In the genomic region with DNA sequence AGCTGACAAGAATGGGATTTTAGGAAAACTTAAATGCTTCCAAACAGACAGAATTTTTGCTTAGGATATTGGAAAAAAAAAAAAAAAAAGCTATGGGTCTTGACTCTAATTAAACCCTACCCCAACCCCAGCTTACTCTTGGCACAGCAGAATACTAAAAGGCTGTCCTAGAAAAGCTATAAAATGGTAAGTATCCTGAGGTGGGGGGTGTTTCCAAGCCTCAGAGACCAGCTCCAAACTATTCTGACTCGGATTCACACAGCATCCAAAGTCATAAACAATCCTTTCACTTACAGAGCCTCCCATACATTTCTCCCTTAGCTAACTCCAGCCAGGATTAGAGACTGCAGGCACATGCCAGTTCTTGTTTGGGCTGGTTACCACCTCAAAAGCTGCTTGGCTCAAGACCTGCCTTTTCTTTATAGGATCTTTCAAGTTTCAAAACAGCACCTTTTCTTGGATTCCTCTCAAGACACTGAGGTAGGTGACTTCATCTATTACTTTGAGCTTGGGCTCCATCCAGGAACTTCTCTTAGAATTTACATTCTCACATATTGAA, we compare ENCODE assay signal across 22 mouse cellular contexts. TPM values are rescaled to one million over a fixed set of nuclear protein-coding genes. Genes with fewer than 3 reads are reported as not detected.
DNase-seq lines count a peak whose midpoint lies in the region; ATAC-seq and TF ChIP-seq lines count a peak whose summit lies in the region.
"Had no signal": no experiment of that assay in that cellular context is flagged by ENCODE, and none has a peak within 500 bp of the region (broad histone marks: within the 10 kb centered on the region; RNA-seq: fewer than 3 reads in every experiment).

No protein-coding gene starts in this region.

- 18% methylated on average over 1 of the region's 1 CpGs for WGBS in forebrain, embryonic 13.5 days
- WGBS in forebrain, embryonic 14.5 days, result 11% methylated on average over 1 of the region's 1 CpGs
- 19% methylated on average over 1 of the region's 1 CpGs for WGBS in liver, embryonic 12.5 days (ENCODE audit: insufficient replicate concordance)
- 29% methylated on average over 1 of the region's 1 CpGs for WGBS in liver, embryonic 11.5 days
- 7% methylated on average over 1 of the region's 1 CpGs for WGBS in intestine, postnatal 0 days
- WGBS in cerebellum, adult 2 months, result 24% methylated on average over 1 of the region's 1 CpGs

- H3K36me3 ChIP-seq in forebrain, embryonic 13.5 days (ENCODE audit: poor library complexity, severe bottlenecking), result peaks cover 6% of the 10 kb centered on the region; the same call in 1 of the 2 replicates
- no peaks in the 10 kb centered on the region for H3K36me3 ChIP-seq in forebrain, embryonic 14.5 days (ENCODE audit: control insufficient read depth, insufficient read depth, low read length)
- peaks cover 11% of the 10 kb centered on the region for H3K36me3 ChIP-seq in liver, embryonic 12.5 days
- peaks cover 6% of the 10 kb centered on the region; the same call in 1 of the 2 replicates for H3K36me3 ChIP-seq in liver, embryonic 11.5 days (ENCODE audit: control insufficient read depth, insufficient read depth, low read length)
- H3K36me3 ChIP-seq in intestine, postnatal 0 days (ENCODE audit: control insufficient read depth, insufficient read depth), result no peaks in the 10 kb centered on the region

- H3K27me3 ChIP-seq in forebrain, embryonic 13.5 days, result no peaks in the 10 kb centered on the region
- H3K27me3 ChIP-seq in forebrain, embryonic 14.5 days (replicated peaks; ENCODE audit: control insufficient read depth, insufficient read depth, low read length), result no peaks in the 10 kb centered on the region
- H3K27me3 ChIP-seq in liver, embryonic 12.5 days (replicated peaks), result no peaks in the 10 kb centered on the region
- H3K27me3 ChIP-seq in liver, embryonic 11.5 days (replicated peaks; ENCODE audit: control insufficient read depth, insufficient read depth, low read length), result no peaks in the 10 kb centered on the region
- no peaks in the 10 kb centered on the region for H3K27me3 ChIP-seq in intestine, postnatal 0 days (replicated peaks; ENCODE audit: control insufficient read depth, insufficient read depth, low read length)
- no peaks in the 10 kb centered on the region for H3K27me3 ChIP-seq in cerebellum, adult 2 months (ENCODE audit: control insufficient read depth, insufficient read depth, low read length)
- H3K27me3 ChIP-seq: CH12.LX; midbrain, embryonic 13.5 days; Patski had no signal

- H3K9ac ChIP-seq in forebrain, embryonic 13.5 days, result no peak overlapping the region
- H3K9ac ChIP-seq in forebrain, embryonic 14.5 days (ENCODE audit: low read length), result no peak overlapping the region
- H3K9ac ChIP-seq in liver, embryonic 12.5 days, result no peak overlapping the region
- H3K9ac ChIP-seq in liver, embryonic 11.5 days (ENCODE audit: low read depth, low read length), result no peak overlapping the region
- H3K9ac ChIP-seq in intestine, postnatal 0 days (ENCODE audit: low read depth, low read length), result no peak overlapping the region
- H3K9ac ChIP-seq: hindbrain, embryonic 14.5 days; midbrain, embryonic 13.5 days had no signal

- TF ChIP-seq POLR2A in cerebellum, adult 2 months (IDR thresholded peaks at IDR 0.05; ENCODE audit: borderline replicate concordance, insufficient read depth, low read length), result no peak

- ATAC-seq in forebrain, embryonic 13.5 days, result no peak
- no peak for ATAC-seq in forebrain, embryonic 14.5 days
- no peak for ATAC-seq in liver, embryonic 12.5 days
- no peak for ATAC-seq in liver, embryonic 11.5 days (replicated peaks; ENCODE audit: low FRiP score)
- no peak for ATAC-seq in intestine, postnatal 0 days
- ATAC-seq: activated CD4-positive, CD25-positive, alpha-beta regulatory T cell, adult 4 months; midbrain, embryonic 13.5 days; Patski had no signal

- H3K27ac ChIP-seq in forebrain, embryonic 13.5 days, result 0 out of 2 replicates have a peak overlapping the region, but pooled peaks have one; percentile 19
- H3K27ac ChIP-seq in forebrain, embryonic 14.5 days (ENCODE audit: low read depth, low read length), result no peak overlapping the region
- H3K27ac ChIP-seq in liver, embryonic 12.5 days, result peak overlapping the region; percentile 41; the same call in 1 of the 2 replicates
- H3K27ac ChIP-seq in liver, embryonic 11.5 days (ENCODE audit: low read depth, low read length), result no peak overlapping the region
- peak overlapping the region; percentile 41; the same call in 1 of the 2 replicates for H3K27ac ChIP-seq in intestine, postnatal 0 days (ENCODE audit: low read depth, low read length)
- no peak overlapping the region for H3K27ac ChIP-seq in cerebellum, adult 2 months (ENCODE audit: insufficient read depth, low read length)
- H3K27ac ChIP-seq: hindbrain, embryonic 14.5 days; layer of hippocampus, adult 2 months; midbrain, embryonic 13.5 days had no signal

- no peak overlapping the region for H3K4me3 ChIP-seq in forebrain, embryonic 13.5 days
- no peak overlapping the region for H3K4me3 ChIP-seq in forebrain, embryonic 14.5 days (ENCODE audit: low read depth, low read length)
- no peak overlapping the region for H3K4me3 ChIP-seq in liver, embryonic 12.5 days
- H3K4me3 ChIP-seq in liver, embryonic 11.5 days (ENCODE audit: low read depth, low read length), result no peak overlapping the region
- H3K4me3 ChIP-seq in intestine, postnatal 0 days (ENCODE audit: low read depth, low read length), result no peak overlapping the region
- no peak overlapping the region for H3K4me3 ChIP-seq in cerebellum, adult 2 months (replicated peaks; ENCODE audit: insufficient read depth, low read depth, low read length)
- H3K4me3 ChIP-seq: erythroblast, embryonic 14.5 days; layer of hippocampus, adult 2 months; midbrain, embryonic 13.5 days had no signal

- H3K4me1 ChIP-seq in forebrain, embryonic 13.5 days, result peaks cover 30% of the 10 kb centered on the region
- peaks cover 6% of the 10 kb centered on the region for H3K4me1 ChIP-seq in forebrain, embryonic 14.5 days (ENCODE audit: control insufficient read depth, insufficient read depth, low read length)
- peaks cover 53% of the 10 kb centered on the region for H3K4me1 ChIP-seq in liver, embryonic 12.5 days
- peaks cover 36% of the 10 kb centered on the region for H3K4me1 ChIP-seq in liver, embryonic 11.5 days (replicated peaks; ENCODE audit: control insufficient read depth, insufficient read depth, low read length)
- 0 out of 2 replicates have a peak, but pooled peaks cover 8% of the 10 kb centered on the region for H3K4me1 ChIP-seq in intestine, postnatal 0 days (replicated peaks; ENCODE audit: control insufficient read depth, insufficient read depth, low read length)
- H3K4me1 ChIP-seq in cerebellum, adult 2 months (ENCODE audit: control insufficient read depth, insufficient read depth, low read length), result no peaks in the 10 kb centered on the region

- no peak for TF ChIP-seq CTCF in intestine, postnatal 0 days (IDR thresholded peaks at IDR 0.05; ENCODE audit: low read depth)
- TF ChIP-seq CTCF in cerebellum, adult 2 months (IDR thresholded peaks at IDR 0.05; ENCODE audit: borderline replicate concordance, insufficient read depth, low read depth, low read length), result no peak

- H3K4me2 ChIP-seq in forebrain, embryonic 13.5 days, result no peak overlapping the region
- H3K4me2 ChIP-seq in forebrain, embryonic 14.5 days (ENCODE audit: low read length), result no peak overlapping the region
- H3K4me2 ChIP-seq in liver, embryonic 12.5 days, result peak overlapping the region; percentile 1; the same call in 1 of the 2 replicates
- no peak overlapping the region for H3K4me2 ChIP-seq in liver, embryonic 11.5 days
- H3K4me2 ChIP-seq in intestine, postnatal 0 days (replicated peaks; ENCODE audit: low read depth), result no peak overlapping the region
- H3K4me2 ChIP-seq: hindbrain, embryonic 14.5 days; midbrain, embryonic 13.5 days had no signal

- DNase-seq in forebrain, embryonic 14.5 days (ENCODE audit: low spot score), result no peak
- no peak for DNase-seq in liver, embryonic 11.5 days (ENCODE audit: low spot score)
- peak; percentile 17 for DNase-seq in ES-CJ7 (ENCODE audit: low read depth, low spot score)
- DNase-seq in cerebellum, adult 2 months, result no peak
- no peak for DNase-seq in embryo, embryonic 10 days (ENCODE audit: low spot score)
- DNase-seq: adrenal gland, postnatal 25 days; cerebellum, adult 8-10 months; gastrocnemius, postnatal 14 days; heart, postnatal 14 days; kidney, postnatal 10 days; lung, adult 2 months; thymus, postnatal 14 days had no signal

- 0 out of 2 replicates have a peak, but pooled peaks cover 3% of the 10 kb centered on the region for H3K9me3 ChIP-seq in forebrain, embryonic 13.5 days (replicated peaks)
- no peaks in the 10 kb centered on the region for H3K9me3 ChIP-seq in forebrain, embryonic 14.5 days (replicated peaks; ENCODE audit: control insufficient read depth, low read length)
- no peaks in the 10 kb centered on the region; the same call in 1 of the 2 replicates for H3K9me3 ChIP-seq in liver, embryonic 12.5 days (replicated peaks)
- H3K9me3 ChIP-seq in liver, embryonic 11.5 days (ENCODE audit: control insufficient read depth, low read length), result no peaks in the 10 kb centered on the region
- no peaks in the 10 kb centered on the region for H3K9me3 ChIP-seq in intestine, postnatal 0 days (ENCODE audit: control insufficient read depth)

RNA-seq across cellular contexts. Expression of a gene that starts 50.4 kb away (rescaled TPM):
- 9.4 and 9.6 TPM in 2 replicates for polyA plus RNA-seq in forebrain, embryonic 13.5 days (2015; fragmentation: Nextera tagmentation; extraction: Ambion mirVana)
- polyA plus RNA-seq in forebrain, embryonic 14.5 days (2014; fragmentation: Nextera tagmentation; extraction: Ambion mirVana), result 7.4 and 8.8 TPM in 2 replicates
- 3.3 and 3.8 TPM in 2 replicates for polyA plus RNA-seq in liver, embryonic 12.5 days (2016; fragmentation: Nextera tagmentation; extraction: Ambion mirVana)
- 5.5 and 5.8 TPM in 2 replicates for polyA plus RNA-seq in liver, embryonic 11.5 days (2014; fragmentation: Nextera tagmentation; extraction: Ambion mirVana)
- 3.1 and 3.7 TPM in 2 replicates for polyA plus RNA-seq in intestine, postnatal 0 days (2015; fragmentation: Nextera tagmentation; extraction: Ambion mirVana)
- polyA plus RNA-seq in cerebellum, adult 2 months (2012; rRNA removed), result 19.2 and 23.2 TPM in 2 replicates

Comparison
In these comparisons a context has a peak if more than half of its experiments do, and no peak if none do; other contexts are left out.
1. H3K27ac ChIP-seq: peak in forebrain, embryonic 13.5 days (single experiment), liver, embryonic 12.5 days (single experiment) and intestine, postnatal 0 days (single experiment); none in forebrain, embryonic 14.5 days (single experiment), liver, embryonic 11.5 days (single experiment) and cerebellum, adult 2 months (single experiment).